Mouse (Mus musculus) Patski (cell line): Measurements from ENCODE around the gene Vwa5b1. TPM values are rescaled to one million over a fixed set of nuclear protein-coding genes. Genes with fewer than 3 reads are reported as not detected.
A peak's percentile ranks its signal among the peaks of the same experiment; 100 is the strongest.

ENCODE experiments used
- ATAC-seq: fragments of 100-300 bp; one replicate; pipeline ENCODE4 v1.8.0; 2021
- CTCF ChIA-PET: fragments of 350-600 bp; sonication (Branson Sonifier 250); formaldehyde crosslinking; loops from one replicate; lab custom pipeline; 2022; ENCODE audit warnings: inconsistent platforms; lab: Charles Lee
- POLR2A ChIA-PET: fragments of 350-600 bp; sonication (Branson Sonifier 250); formaldehyde crosslinking; loops from one replicate; lab custom pipeline; 2022; ENCODE audit warnings: antibody characterized with exemption, inconsistent platforms; lab: Charles Lee
- DNase-seq: peaks from one replicate; pipeline ENCODE4 v3.0.0-alpha.2; 2011; ENCODE audit warnings: low read depth, low spot score
- H3K27me3 ChIP-seq: fragments of 371-371 bp; one replicate; pipeline ENCODE4 v1.5.1; 2021
- CTCF ChIP-seq: fragments of 100-300 bp; IDR thresholded peaks from one replicate; pipeline ENCODE4 v1.5.1; 2021
- in situ Hi-C: fragments of 300-500 bp; cut with MboI; formaldehyde crosslinking; loops from 3 replicates; pipeline ENCODE4 v1.11.1; 2018; ENCODE audit warnings: low pct_unique_long_range_greater_than_20kb, mixed read lengths
- polyA plus RNA-seq: library from polyadenylated mRNA; unstranded; gene quantifications from one replicate; pipeline ENCODE4 v1.2.3, GENCODE M21; 2021

Gene Vwa5b1
- polyA plus RNA-seq, 1 experiment from 2014 or later: 0.05 TPM

DNA sequence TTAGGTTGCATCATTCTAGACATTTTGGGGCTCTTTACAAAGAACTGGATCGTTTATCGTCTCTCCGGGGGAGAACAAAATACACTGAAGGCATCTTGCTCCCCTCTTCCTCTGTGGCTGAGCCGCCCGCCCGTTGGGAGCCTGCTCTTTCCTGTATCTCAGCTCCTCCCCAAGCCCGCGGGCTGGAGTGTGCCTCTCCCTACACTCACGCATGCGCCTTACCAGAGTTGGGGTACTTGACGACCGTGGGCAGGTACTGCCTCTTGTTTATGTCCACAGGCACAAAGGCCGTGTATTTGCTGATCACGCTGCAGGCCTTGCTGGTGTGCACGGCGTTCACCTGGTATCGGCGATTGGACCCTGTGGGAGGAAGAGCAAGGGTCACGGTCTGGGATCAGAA is 57.3 kb downstream of the Vwa5b1 start:
- DNase-seq (no peak), ATAC-seq (no peak)
- no peaks in the 10 kb centered on the region for H3K27me3 ChIP-seq
- ChIA-PET POLR2A (no interaction called here), CTCF (no interaction called here)
- no peak for TF ChIP-seq CTCF
- in situ Hi-C loops: no loop called here

- TF ChIP-seq CTCF: no peak
- in situ Hi-C loops: no loop called here
- no peaks in the 10 kb centered on the region for H3K27me3 ChIP-seq
- ChIA-PET CTCF (no interaction called here), POLR2A (no interaction called here)
- ATAC-seq: no peak
- DNase-seq: no peak
These were observed 59.0 kb downstream of the Vwa5b1 start for GRCm38 (mm10) chr4:138576661-138577060.

DNA sequence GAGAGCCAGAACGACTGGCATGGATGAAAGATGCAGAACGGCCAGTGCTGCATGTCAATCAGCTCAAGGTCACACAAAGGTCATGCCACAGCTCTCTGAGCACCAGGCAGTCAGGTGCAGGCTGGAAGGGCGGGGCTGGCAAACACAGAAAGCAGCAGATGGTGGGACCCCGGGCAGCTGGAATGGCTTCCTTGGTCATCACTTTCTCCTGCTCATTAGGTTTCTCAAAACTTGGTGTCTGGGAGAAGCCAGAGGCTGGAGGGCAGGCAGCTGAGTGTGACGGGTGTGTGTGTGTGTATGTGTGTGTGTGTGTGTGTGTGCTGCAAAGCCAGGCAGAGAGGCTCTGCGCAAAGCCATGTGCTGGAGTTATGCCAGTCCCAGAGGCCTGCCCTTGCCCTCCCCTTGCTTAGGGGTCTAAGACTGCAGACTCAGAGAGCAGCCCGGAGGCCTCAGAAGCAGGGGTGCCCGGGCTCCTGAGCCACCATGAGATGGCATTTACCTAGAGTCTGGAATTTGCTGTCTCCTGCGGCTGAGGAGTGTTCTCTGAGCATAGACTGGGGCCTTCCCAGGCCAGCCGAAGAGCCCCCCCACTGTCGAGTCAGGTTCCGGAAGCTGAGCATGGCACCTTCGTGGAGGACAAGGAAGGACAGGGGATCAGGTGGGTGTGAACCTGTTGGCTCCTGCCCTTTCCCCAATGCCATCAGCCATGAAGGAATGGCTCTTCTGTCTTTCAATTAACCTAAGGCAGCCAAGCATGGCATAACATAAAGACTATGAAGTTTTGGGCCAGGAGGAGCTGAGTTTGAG is 60.7 kb downstream of the Vwa5b1 start:
- in situ Hi-C loops: loop anchor here (25.0 kb wide), 1 partner anchor 287 kb away; the partner anchor contains the start of genes Gm13030 and Pla2g5
- H3K27me3 ChIP-seq: no peaks in the 10 kb centered on the region
- CTCF ChIA-PET: no interaction called here
- TF ChIP-seq CTCF: no peak
- DNase-seq (peak; percentile 3), ATAC-seq (no peak)
- POLR2A ChIA-PET: interaction anchor here (0.6 kb wide), 1 partner anchor 9 kb away, joined by 3 read pairs; no protein-coding TSS in a partner anchor

DNA sequence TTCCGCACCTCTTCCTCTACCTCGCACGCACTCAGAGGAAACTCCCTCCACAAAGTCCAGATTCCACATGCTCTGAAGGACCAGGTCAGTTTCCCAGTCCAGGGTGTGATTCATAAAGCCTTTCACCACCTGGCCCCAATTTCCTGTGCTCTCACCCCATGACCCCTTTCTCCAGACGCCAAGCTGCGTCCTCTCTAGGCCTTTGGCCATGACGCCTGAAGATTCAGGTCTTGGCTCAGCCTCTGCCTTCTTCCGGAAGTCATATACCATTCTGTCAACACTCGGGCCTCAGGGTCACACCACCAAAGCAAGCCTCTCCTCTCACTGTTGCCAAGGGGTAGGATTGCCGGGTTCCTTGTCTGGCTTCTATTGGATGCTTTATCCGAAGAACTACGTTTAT is 65.8 kb downstream of the Vwa5b1 start:
- in situ Hi-C loops: loop anchor here (25.0 kb wide), 1 partner anchor 292 kb away; the partner anchor contains the start of genes Gm13030 and Pla2g5
- ATAC-seq (no peak), DNase-seq (no peak)
- TF ChIP-seq CTCF: no peak
- ChIA-PET CTCF (no interaction called here), POLR2A (no interaction called here)
- no peaks in the 10 kb centered on the region for H3K27me3 ChIP-seq

- POLR2A ChIA-PET: no interaction called here
- in situ Hi-C loops: loop anchor here (25.0 kb wide), 1 partner anchor 294 kb away; the partner anchor contains the start of genes Gm13030 and Pla2g5
- CTCF ChIA-PET: interaction anchor here (2.1 kb wide), 1 partner anchor 119 kb away, joined by 6 read pairs; no protein-coding TSS in a partner anchor
- no peak for TF ChIP-seq CTCF
- H3K27me3 ChIP-seq: no peaks in the 10 kb centered on the region
- ATAC-seq (no peak), DNase-seq (no peak)
These were observed 67.4 kb downstream of the Vwa5b1 start for GRCm38 (mm10) chr4:138568275-138568674.

GRCm38 (mm10) chr4:138561986-138562385 is 73.7 kb downstream of the Vwa5b1 start:
- H3K27me3 ChIP-seq: no peaks in the 10 kb centered on the region
- DNase-seq (no peak), ATAC-seq (no peak)
- TF ChIP-seq CTCF: no peak
- in situ Hi-C loops: loop anchor here (5.0 to 25.0 kb wide), 2 partner anchors 115 to 300 kb away; partner anchors contain the start of genes Gm13030 and Pla2g5
- POLR2A ChIA-PET: interaction anchor here (1.6 kb wide), 1 partner anchor 93 kb away, joined by 4 read pairs; no protein-coding TSS in a partner anchor
- CTCF ChIA-PET: interaction anchor here (0.8 to 2.8 kb wide), 9 partner anchors 10 to 118 kb away, joined by 3 to 32 read pairs (median 4); no protein-coding TSS in a partner anchor

DNA sequence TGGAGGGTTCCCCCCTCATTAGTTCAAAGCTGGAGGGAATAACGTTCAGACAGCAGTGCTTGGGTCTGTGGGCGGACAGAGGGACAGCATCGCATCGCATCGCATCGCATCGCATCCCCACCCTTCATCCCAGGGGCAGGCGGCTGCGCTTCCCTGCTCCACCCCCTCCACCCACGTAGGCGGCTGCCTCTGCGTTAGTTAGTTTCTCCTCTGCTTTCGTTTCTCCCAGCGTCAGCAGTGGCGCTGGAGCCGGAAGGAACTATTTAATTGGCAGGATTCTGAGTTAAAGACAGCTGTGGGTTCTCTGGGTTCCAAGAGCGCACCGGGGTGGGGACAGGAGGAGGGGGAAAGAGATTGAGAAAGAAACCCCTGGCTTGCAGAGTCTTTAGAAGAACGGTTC is 80.2 kb downstream of the Vwa5b1 start:
- no peak for DNase-seq
- ChIA-PET CTCF (no interaction called here), POLR2A (interaction anchor here (0.6 kb wide), 1 partner anchor 59 kb away, joined by 5 read pairs; no protein-coding TSS in a partner anchor)
- in situ Hi-C loops: loop anchor here (25.0 kb wide), 1 partner anchor 307 kb away; the partner anchor contains the start of genes Gm13030 and Pla2g5
- TF ChIP-seq CTCF: no peak
- ATAC-seq: no peak
- no peaks in the 10 kb centered on the region for H3K27me3 ChIP-seq

DNA sequence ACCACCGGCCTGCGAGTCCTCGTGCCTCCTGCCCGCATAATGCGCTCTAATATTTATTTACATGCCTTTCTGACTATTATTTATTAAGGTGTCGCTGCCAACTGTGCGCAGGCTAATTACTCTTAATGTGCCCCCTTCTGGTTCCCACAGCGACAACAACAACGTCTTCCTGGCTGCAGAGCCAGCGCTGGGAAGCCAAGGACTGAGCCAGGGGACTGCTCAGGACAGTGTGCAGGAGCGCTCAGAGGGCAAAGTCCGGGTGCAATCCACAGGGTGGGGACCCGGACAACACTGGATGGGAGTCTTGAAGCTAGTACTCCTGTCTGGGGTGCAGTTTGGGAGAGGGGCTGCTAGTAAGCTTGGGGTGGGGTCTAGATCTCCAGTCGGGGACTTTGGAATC is 80.8 kb downstream of the Vwa5b1 start:
- no peak for ATAC-seq
- no peak for TF ChIP-seq CTCF
- CTCF ChIA-PET: no interaction called here
- in situ Hi-C loops: loop anchor here (5.0 to 25.0 kb wide), 2 partner anchors 43 to 307 kb away; partner anchors contain the start of genes Gm13030 and Pla2g5
- no peak for DNase-seq
- POLR2A ChIA-PET: no interaction called here
- no peaks in the 10 kb centered on the region for H3K27me3 ChIP-seq

DNA sequence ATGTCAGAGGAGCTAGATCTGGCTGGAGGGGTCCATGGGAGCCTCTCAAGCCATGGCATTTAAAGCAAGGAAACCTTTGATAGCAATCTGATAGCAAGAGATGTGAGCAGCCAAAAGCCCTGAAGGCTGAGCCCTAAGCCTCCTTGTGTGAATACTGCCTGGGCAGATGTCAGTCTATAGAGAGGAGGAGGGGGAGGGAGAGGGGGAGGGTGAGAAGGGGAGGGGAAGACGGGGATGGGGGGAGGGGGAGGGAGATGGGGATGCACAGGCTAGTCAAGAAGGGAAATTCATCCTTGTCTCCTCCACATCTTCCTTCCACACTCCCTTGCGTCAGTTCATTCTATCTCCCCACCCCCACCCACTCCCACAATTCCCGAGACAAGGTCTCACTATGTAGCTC is 81.4 kb downstream of the Vwa5b1 start:
- DNase-seq: no peak
- ATAC-seq: no peak
- CTCF ChIA-PET: no interaction called here
- POLR2A ChIA-PET: no interaction called here
- no peaks in the 10 kb centered on the region for H3K27me3 ChIP-seq
- no peak for TF ChIP-seq CTCF
- in situ Hi-C loops: loop anchor here (5.0 to 25.0 kb wide), 2 partner anchors 42 to 308 kb away; partner anchors contain the start of genes Gm13030 and Pla2g5

DNA sequence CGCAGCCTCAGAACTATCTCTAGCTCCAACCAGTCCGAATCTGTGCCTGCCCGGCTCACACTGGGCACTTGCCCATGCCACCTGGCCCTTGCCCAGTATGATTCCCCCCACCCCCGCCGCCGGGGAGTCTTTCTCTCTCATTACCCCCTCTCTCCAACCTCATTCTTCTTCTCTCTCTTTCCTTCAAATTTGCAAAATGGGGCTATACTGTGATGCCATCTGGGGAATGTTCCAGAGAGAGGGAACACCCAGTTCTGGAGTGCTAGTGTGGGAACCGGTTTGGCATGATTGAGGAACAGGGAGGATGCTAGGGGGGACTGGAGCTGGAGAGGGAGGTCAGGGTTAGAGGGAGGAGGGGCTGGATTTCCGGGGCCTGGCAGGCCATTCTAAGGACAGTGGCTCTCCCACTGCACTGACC is 82.2 kb downstream of the Vwa5b1 start:
- DNase-seq: no peak
- TF ChIP-seq CTCF: no peak
- ChIA-PET POLR2A (no interaction called here), CTCF (no interaction called here)
- in situ Hi-C loops: loop anchor here (5.0 to 25.0 kb wide), 2 partner anchors 41 to 309 kb away; partner anchors contain the start of genes Gm13030 and Pla2g5
- ATAC-seq: no peak
- no peaks in the 10 kb centered on the region for H3K27me3 ChIP-seq
